Mouse (Mus musculus): Measurements from ENCODE around the gene Tmem132c.

- TF ChIP-seq CTCF (IDR thresholded peaks at IDR 0.05; ENCODE audit: low read depth) (peak; percentile 63), EP300 (IDR thresholded peaks at IDR 0.05; ENCODE audit: low read depth) (no peak)
Measured at GRCm38 (mm10) chr5:127522744-127523476, 281.3 kb downstream of the Tmem132c start.

Data from liver, embryonic 14.5 days (tissue).